Mouse (Mus musculus) layer of hippocampus, adult 9-10 months (tissue): ENCODE data around the gene Fkbp8.

Source experiments
- DNase-seq: peaks from one replicate; pipeline ENCODE4 v3.0.0; 2022; ENCODE audit warnings: low spot score

The Fkbp8 gene

GRCm38 (mm10) chr8:70529299-70529698, 1.8 kb downstream of the Fkbp8 start:
- no peak for DNase-seq

GRCm38 (mm10) chr8:70529741-70530161, 2.2 kb downstream of the Fkbp8 start:
- no peak for DNase-seq

GRCm38 (mm10) chr8:70530314-70530713, 2.8 kb downstream of the Fkbp8 start:
- no peak for DNase-seq

- no peak for DNase-seq
Measured at GRCm38 (mm10) chr8:70534281-70534680, 6.8 kb downstream of the Fkbp8 start.

GRCm38 (mm10) chr8:70535221-70535620, 7.7 kb downstream of the Fkbp8 start:
- DNase-seq: no peak

- DNase-seq: no peak
Measured at GRCm38 (mm10) chr8:70535701-70536100, 8.2 kb downstream of the Fkbp8 start.

- no peak for DNase-seq
Measured at GRCm38 (mm10) chr8:70538024-70538579, 10.6 kb downstream of the Fkbp8 start.

GRCm38 (mm10) chr8:70538633-70539076, 11.1 kb downstream of the Fkbp8 start:
- DNase-seq: peak; percentile 98

GRCm38 (mm10) chr8:70539077-70539813, 11.7 kb downstream of the Fkbp8 start, which contains the start of gene Ell:
Gene Ell (plus strand): TSS chr8:70539457.
- peak; percentile 99 for DNase-seq

- no peak for DNase-seq
Measured at GRCm38 (mm10) chr8:70540013-70540506, 12.5 kb downstream of the Fkbp8 start.

- no peak for DNase-seq
Measured at GRCm38 (mm10) chr8:70540507-70541071, 13.1 kb downstream of the Fkbp8 start.

- no peak for DNase-seq
Measured at GRCm38 (mm10) chr8:70541081-70541480, 13.6 kb downstream of the Fkbp8 start.

GRCm38 (mm10) chr8:70544200-70544687, 16.7 kb downstream of the Fkbp8 start:
- DNase-seq: no peak

- DNase-seq: no peak
Measured at GRCm38 (mm10) chr8:70546412-70546811, 18.9 kb downstream of the Fkbp8 start.

GRCm38 (mm10) chr8:70547762-70548161, 20.2 kb downstream of the Fkbp8 start:
- DNase-seq: no peak

GRCm38 (mm10) chr8:70549412-70550184, 22.1 kb downstream of the Fkbp8 start:
- no peak for DNase-seq

GRCm38 (mm10) chr8:70551558-70552161, 24.1 kb downstream of the Fkbp8 start:
- DNase-seq: no peak

- DNase-seq: no peak
Measured at GRCm38 (mm10) chr8:70552836-70553235, 25.3 kb downstream of the Fkbp8 start.

GRCm38 (mm10) chr8:70553740-70554139, 26.2 kb downstream of the Fkbp8 start:
- DNase-seq: no peak

- DNase-seq: no peak
Measured at GRCm38 (mm10) chr8:70555079-70555747, 27.7 kb downstream of the Fkbp8 start.

- no peak for DNase-seq
Measured at GRCm38 (mm10) chr8:70558334-70558733, 30.8 kb downstream of the Fkbp8 start.
